Comparison of ENCODE assay signal across 16 mouse cellular contexts in the genomic region with DNA sequence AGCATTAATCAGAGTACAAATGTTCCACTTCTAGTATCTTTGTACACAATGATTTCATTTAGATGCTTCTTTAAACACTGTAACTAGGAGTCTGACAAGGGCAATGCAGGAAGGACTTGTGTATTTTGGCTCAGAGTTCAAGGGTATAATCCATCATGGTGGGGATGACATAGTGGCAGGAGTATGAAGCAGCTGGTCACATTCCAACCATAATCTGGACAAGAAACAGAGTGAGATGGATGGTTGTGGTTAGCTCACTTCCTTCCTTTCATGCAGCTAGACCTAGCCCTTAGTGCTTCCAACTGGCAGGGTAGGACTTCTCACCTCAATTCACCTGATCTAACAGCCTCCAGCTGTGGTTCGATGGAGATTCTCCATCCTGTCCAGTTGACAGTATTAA.
DNase-seq lines count a peak whose midpoint lies in the region; ATAC-seq and TF ChIP-seq lines count a peak whose summit lies in the region.
"Had no signal": no experiment of that assay in that cellular context is flagged by ENCODE, and none has a peak within 500 bp of the region (broad histone marks: within the 10 kb centered on the region; RNA-seq: fewer than 3 reads in every experiment).

No protein-coding gene starts in this region.

- no peak for TF ChIP-seq CTCF in lung, embryonic 14.5 days (IDR thresholded peaks at IDR 0.05; ENCODE audit: low read depth)

- H3K9me3 ChIP-seq in embryonic facial prominence, embryonic 14.5 days (ENCODE audit: control insufficient read depth, low read length), result no peaks in the 10 kb centered on the region
- no peaks in the 10 kb centered on the region for H3K9me3 ChIP-seq in embryonic facial prominence, embryonic 10.5 days
- H3K9me3 ChIP-seq in lung, embryonic 14.5 days (ENCODE audit: low read depth, low read length), result no peaks in the 10 kb centered on the region
- H3K9me3 ChIP-seq in limb, embryonic 10.5 days (replicated peaks), result no peaks in the 10 kb centered on the region
- H3K9me3 ChIP-seq: hindbrain, embryonic 13.5 days; liver, embryonic 13.5 days had no signal

- no peak overlapping the region for H3K27ac ChIP-seq in embryonic facial prominence, embryonic 14.5 days (replicated peaks; ENCODE audit: low read depth, low read length)
- H3K27ac ChIP-seq in embryonic facial prominence, embryonic 10.5 days (replicated peaks), result no peak overlapping the region
- no peak overlapping the region for H3K27ac ChIP-seq in lung, embryonic 14.5 days (ENCODE audit: low read depth)
- H3K27ac ChIP-seq in limb, embryonic 10.5 days, result no peak overlapping the region
- H3K27ac ChIP-seq: forebrain, embryonic 10.5 days; hindbrain, embryonic 13.5 days; liver, embryonic 13.5 days had no signal

- WGBS in embryonic facial prominence, embryonic 14.5 days, result 68% methylated on average over 1 of the region's 1 CpGs
- WGBS in embryonic facial prominence, embryonic 10.5 days, result 89% methylated on average over 1 of the region's 1 CpGs
- 44% methylated on average over 1 of the region's 1 CpGs for WGBS in lung, embryonic 14.5 days
- 90% methylated on average over 1 of the region's 1 CpGs for WGBS in limb, embryonic 10.5 days

- intact Hi-C loops in gastrocnemius, postnatal 14 days (cut with DNase I; ENCODE audit: low total_unique reads), result no loop called here

- no peak overlapping the region for H3K4me2 ChIP-seq in embryonic facial prominence, embryonic 14.5 days (ENCODE audit: low read depth, low read length)
- no peak overlapping the region for H3K4me2 ChIP-seq in lung, embryonic 14.5 days
- H3K4me2 ChIP-seq: hindbrain, embryonic 13.5 days; liver, embryonic 13.5 days had no signal

- DNase-seq in embryonic facial prominence, embryonic 14.5 days (ENCODE audit: low spot score), result peak; percentile 14
- no peak for DNase-seq in embryonic facial prominence, embryonic 10.5 days (ENCODE audit: low spot score)
- DNase-seq in lung, embryonic 14.5 days, result peak; percentile 44
- DNase-seq in lung, postnatal 14 days, result no peak
- peak; percentile 15 for DNase-seq in embryo, embryonic 10.5 days (ENCODE audit: low spot score)
- DNase-seq in lung, postnatal 36 days, result peak; percentile 7
- no peak for DNase-seq in limb, embryonic 10.5 days (ENCODE audit: low spot score)
- DNase-seq in gastrocnemius, postnatal 14 days, result no peak
- DNase-seq: cerebellum, postnatal 25 days; gastrocnemius, postnatal 10 days; layer of hippocampus, postnatal 36 days; liver, embryonic 13.5 days; thymus, postnatal 36 days had no signal

- no peak for ATAC-seq in embryonic facial prominence, embryonic 14.5 days (ENCODE audit: low read depth)
- ATAC-seq in lung, embryonic 14.5 days (ENCODE audit: insufficient read depth), result peak; percentile 89; the same call in 1 of the 2 replicates
- ATAC-seq: midbrain, embryonic 16.5 days had no signal

- no peaks in the 10 kb centered on the region for H3K4me1 ChIP-seq in embryonic facial prominence, embryonic 14.5 days (ENCODE audit: control insufficient read depth, insufficient read depth, low read length)
- H3K4me1 ChIP-seq in embryonic facial prominence, embryonic 10.5 days, result no peaks in the 10 kb centered on the region
- no peaks in the 10 kb centered on the region for H3K4me1 ChIP-seq in lung, embryonic 14.5 days (ENCODE audit: insufficient read depth)
- H3K4me1 ChIP-seq in limb, embryonic 10.5 days, result no peaks in the 10 kb centered on the region
- H3K4me1 ChIP-seq: hindbrain, embryonic 13.5 days; liver, embryonic 13.5 days had no signal

- no peaks in the 10 kb centered on the region for H3K27me3 ChIP-seq in embryonic facial prominence, embryonic 14.5 days (replicated peaks; ENCODE audit: control insufficient read depth, insufficient read depth, low read length)
- H3K27me3 ChIP-seq in embryonic facial prominence, embryonic 10.5 days (replicated peaks; ENCODE audit: low read depth, poor library complexity, severe bottlenecking), result no peaks in the 10 kb centered on the region
- H3K27me3 ChIP-seq in lung, embryonic 14.5 days (ENCODE audit: insufficient read depth, low read length), result no peaks in the 10 kb centered on the region
- no peaks in the 10 kb centered on the region for H3K27me3 ChIP-seq in limb, embryonic 10.5 days (ENCODE audit: low read depth, poor library complexity, severe bottlenecking)
- H3K27me3 ChIP-seq: hindbrain, embryonic 13.5 days; liver, embryonic 13.5 days had no signal

- H3K4me3 ChIP-seq in embryonic facial prominence, embryonic 14.5 days (ENCODE audit: low read depth, low read length), result no peak overlapping the region
- no peak overlapping the region for H3K4me3 ChIP-seq in embryonic facial prominence, embryonic 10.5 days
- H3K4me3 ChIP-seq in lung, embryonic 14.5 days (ENCODE audit: low read depth, low read length), result no peak overlapping the region
- no peak overlapping the region for H3K4me3 ChIP-seq in limb, embryonic 10.5 days
- H3K4me3 ChIP-seq: forebrain, embryonic 10.5 days; hindbrain, embryonic 13.5 days; liver, embryonic 13.5 days had no signal

- H3K36me3 ChIP-seq in embryonic facial prominence, embryonic 14.5 days (ENCODE audit: control insufficient read depth, insufficient read depth, low read length), result no peaks in the 10 kb centered on the region
- H3K36me3 ChIP-seq in embryonic facial prominence, embryonic 10.5 days (replicated peaks), result no peaks in the 10 kb centered on the region
- H3K36me3 ChIP-seq in lung, embryonic 14.5 days (ENCODE audit: insufficient read depth), result no peaks in the 10 kb centered on the region
- no peaks in the 10 kb centered on the region for H3K36me3 ChIP-seq in limb, embryonic 10.5 days
- H3K36me3 ChIP-seq: forebrain, embryonic 10.5 days; hindbrain, embryonic 13.5 days; liver, embryonic 13.5 days had no signal

- no peak overlapping the region for H3K9ac ChIP-seq in embryonic facial prominence, embryonic 14.5 days (ENCODE audit: low read depth, low read length)
- no peak overlapping the region for H3K9ac ChIP-seq in lung, embryonic 14.5 days
- H3K9ac ChIP-seq: hindbrain, embryonic 13.5 days; liver, embryonic 13.5 days had no signal

Comparison
In these comparisons a context has a peak if more than half of its experiments do, and no peak if none do; other contexts are left out.
1. DNase-seq: peak in embryonic facial prominence, embryonic 14.5 days (single experiment), lung, embryonic 14.5 days (single experiment), embryo, embryonic 10.5 days (single experiment) and lung, postnatal 36 days (single experiment); none in embryonic facial prominence, embryonic 10.5 days (single experiment), lung, postnatal 14 days (single experiment), limb, embryonic 10.5 days (single experiment) and gastrocnemius, postnatal 14 days (single experiment).